Mouse (Mus musculus): ENCODE data around the gene Mapt. TPM values are rescaled to one million over a fixed set of nuclear protein-coding genes. Genes with fewer than 3 reads are reported as not detected.

Mapt gene
- polyA plus RNA-seq, 3 experiments from 2014 or later, result 0.41 TPM; not detected in 2

DNA sequence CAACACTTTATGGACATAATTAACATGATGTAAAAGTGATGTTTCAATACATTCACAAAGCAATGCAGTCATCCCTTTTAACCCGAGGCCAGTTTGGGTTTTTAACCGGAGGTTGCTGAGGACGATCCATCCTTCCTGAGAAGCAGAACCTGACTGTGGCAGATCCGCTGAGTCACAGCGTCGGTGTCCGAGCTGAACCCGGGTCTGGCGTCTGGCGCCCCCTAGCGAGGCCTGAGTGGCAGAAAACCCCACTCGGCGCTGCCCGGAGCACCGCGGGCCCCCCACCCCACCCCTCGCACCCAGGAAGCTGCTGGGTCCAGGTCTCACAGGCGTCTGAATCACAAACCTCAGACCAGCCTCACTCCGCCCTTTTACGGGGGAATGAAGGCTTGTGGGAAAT is 47.0 kb downstream of the Mapt start:
- no peak for ATAC-seq

GRCm38 (mm10) chr11:104279049-104279448 is 47.9 kb downstream of the Mapt start:
- ATAC-seq, result no peak

GRCm38 (mm10) chr11:104279538-104279937 is 48.3 kb downstream of the Mapt start:
- ATAC-seq, result no peak

DNA sequence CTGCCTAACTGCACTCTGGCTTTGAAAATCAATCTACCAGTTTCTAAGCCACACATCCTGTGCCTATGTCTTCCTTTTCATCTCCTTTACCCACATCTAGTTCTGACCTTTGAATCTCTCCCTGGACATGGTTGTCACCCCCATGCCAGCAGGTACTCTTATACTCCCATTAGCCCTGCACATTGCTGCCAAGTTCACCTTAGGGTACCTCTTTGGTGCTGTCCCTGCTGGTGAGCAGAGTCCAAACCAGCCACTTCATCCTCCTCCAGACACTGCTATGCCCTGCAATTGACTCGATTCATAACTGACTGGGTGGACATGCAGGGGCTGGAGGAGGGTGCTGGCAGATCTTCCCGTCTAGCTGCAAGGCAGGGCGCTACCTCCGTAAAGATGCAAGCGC is 50.3 kb downstream of the Mapt start:
- ATAC-seq, result no peak

DNA sequence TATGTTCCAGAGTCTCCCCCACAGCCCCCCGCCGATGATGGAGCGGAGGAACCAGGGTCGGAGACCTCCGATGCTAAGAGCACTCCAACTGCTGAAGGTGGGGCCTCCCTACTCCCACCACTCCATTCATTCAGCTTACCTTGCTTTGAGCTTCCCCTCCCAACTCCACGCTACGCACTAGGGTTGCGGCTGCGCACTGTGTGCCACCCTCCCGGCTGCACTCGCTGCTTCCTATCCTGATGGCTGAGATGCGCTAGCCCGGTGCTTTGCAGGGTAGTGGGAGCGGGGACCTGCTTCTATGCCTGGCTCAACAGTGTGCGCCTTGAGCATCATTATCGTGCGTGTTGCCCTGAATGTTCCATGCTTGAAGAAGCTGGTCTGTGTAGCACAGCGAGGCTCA is 55.9 kb downstream of the Mapt start:
- no peak for ATAC-seq

- no peak for ATAC-seq
These were observed 57.6 kb downstream of the Mapt start for GRCm38 (mm10) chr11:104288835-104289198.

- no peak for ATAC-seq
These were observed 58.2 kb downstream of the Mapt start for GRCm38 (mm10) chr11:104289199-104290031.

DNA sequence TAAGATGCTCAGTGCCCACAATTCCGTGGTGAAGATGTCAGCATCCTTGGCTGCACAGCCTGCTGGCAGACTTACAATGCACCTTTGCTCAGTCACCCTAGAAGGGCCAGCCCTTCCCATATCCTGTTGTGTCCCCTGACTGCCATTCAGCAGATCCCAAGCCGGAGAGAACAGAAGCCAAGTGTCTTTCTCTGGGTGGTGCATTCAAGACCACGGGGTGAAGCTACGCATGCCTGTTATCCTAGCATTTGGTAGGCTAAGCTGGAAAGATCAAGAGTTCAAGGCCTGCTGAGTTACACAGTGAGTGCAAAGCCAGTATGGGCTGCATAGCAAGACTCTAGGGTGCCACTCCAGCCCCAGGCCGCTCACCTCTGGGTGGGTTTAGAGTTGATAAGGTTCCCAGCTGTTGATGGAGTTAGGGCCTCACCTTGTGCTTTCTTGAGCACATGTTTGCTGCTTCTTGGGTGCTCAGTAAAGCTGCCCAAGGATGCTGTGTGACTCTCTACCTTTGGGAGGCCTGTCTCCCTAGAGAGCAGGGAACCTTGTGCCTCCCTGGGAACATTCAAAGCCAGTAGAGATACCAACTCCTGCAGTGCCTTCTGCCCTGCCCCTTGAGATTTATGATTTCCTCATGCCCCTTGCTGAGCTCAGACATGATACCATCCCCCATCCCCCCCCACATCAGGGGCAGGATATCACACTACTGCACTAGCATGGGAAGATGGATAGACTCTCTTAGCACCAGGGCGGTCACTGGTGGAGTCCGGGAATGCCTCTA is 61.4 kb downstream of the Mapt start:
- ATAC-seq, result no peak

- no peak for ATAC-seq
These were observed 62.1 kb downstream of the Mapt start for GRCm38 (mm10) chr11:104293241-104293640.

GRCm38 (mm10) chr11:104295145-104295544 is 64.0 kb downstream of the Mapt start:
- ATAC-seq, result no peak

GRCm38 (mm10) chr11:104295656-104296055 is 64.5 kb downstream of the Mapt start:
- ATAC-seq, result no peak

- ATAC-seq, result no peak
These were observed 66.5 kb downstream of the Mapt start for GRCm38 (mm10) chr11:104297671-104298070.

- no peak for ATAC-seq
These were observed 71.4 kb downstream of the Mapt start for GRCm38 (mm10) chr11:104302628-104303027.

- ATAC-seq, result no peak
These were observed 72.1 kb downstream of the Mapt start for GRCm38 (mm10) chr11:104303088-104303960.

- ATAC-seq, result no peak
These were observed 74.5 kb downstream of the Mapt start for GRCm38 (mm10) chr11:104305711-104306110.

DNA sequence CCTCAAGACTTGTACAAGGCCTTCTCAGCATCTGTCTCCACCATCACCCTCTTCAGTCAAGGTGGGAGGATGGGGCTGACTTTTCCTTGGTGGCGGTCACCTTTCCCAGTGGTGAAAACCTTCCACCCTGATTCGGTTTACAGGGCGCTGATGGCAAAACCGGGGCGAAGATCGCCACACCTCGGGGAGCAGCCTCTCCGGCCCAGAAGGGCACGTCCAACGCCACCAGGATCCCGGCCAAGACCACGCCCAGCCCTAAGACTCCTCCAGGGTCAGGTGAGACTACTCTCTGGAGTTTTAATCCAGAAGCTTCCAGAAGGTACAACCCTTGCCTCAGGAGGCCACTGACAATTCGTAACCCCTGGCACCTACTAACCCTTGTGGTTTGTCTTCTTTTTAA is 75.3 kb downstream of the Mapt start:
- ATAC-seq, result no peak

DNA sequence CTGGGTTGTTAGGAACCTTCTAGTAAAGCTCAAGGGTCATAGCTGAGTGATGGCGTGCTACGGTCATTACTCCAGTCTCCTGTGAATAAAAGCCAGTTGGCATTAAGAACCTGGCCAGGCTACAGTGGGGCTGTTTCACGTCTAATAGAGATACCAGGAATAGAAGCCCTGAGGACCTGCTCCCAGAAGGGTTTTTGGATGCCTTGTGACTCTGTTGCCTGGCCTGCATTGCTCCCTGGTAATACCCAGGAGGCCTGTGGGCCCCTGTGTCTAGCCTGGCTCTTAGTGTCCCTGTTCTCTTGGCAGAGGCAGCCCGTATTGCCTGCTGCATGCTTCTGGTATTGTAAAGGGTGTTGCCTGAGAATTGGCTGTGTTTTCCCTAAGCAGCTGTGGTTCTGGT is 75.9 kb downstream of the Mapt start:
- no peak for ATAC-seq

- ATAC-seq, result no peak
These were observed 78.4 kb downstream of the Mapt start for GRCm38 (mm10) chr11:104309377-104310225.

GRCm38 (mm10) chr11:104310226-104310887 is 79.2 kb downstream of the Mapt start:
- no peak for ATAC-seq

DNA sequence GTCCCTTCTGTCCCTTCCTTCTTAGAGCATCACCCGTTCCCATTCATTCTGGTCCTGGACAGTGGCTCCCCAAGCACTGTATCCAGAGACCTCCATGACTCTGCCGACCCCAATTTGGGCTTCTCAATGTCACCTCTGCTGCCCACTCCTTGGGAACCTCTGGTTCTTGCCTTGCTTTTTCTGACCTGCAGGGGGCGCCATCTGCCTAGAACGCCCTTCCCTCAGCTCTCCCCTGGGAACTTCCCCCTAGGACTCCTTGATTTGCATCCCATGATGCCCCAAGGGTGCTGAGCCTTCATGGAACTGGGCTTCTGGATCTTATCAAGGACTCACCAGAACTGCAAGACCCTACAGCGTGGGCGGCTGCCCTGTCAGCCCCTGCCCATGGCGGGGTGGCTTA is 80.5 kb downstream of the Mapt start:
- no peak for ATAC-seq

DNA sequence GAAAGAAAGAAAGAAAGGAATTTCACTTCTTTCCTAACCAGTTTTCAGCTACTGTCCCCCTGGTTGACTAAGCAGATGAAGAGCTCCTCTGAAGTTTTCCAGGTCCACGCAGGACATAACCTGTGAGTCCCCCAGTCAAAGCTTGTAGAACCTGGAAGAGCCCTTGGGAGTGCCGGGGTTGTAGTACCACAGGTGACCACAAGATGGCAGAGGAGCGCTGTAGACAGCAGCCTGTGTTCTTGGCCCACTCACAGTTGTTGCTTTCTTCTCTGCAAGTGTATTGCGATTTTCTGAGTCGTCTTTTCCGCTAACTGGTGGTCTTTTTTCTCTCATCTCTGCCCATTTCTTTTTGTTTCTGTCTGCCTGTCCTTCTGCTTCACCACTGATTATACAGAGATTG is 84.5 kb downstream of the Mapt start:
- ATAC-seq, result no peak

Data from inflammation-experienced regulatory T-cells, adult 6 months (primary cell).